Mouse (Mus musculus) brain, embryonic 14.5 days (tissue): Measurements from ENCODE around the gene Ldhc.

ENCODE experiments used
- CTCF ChIP-seq: fragments of 200-500 bp; IDR thresholded peaks from 2 replicates; pipeline ENCODE4 v1.5.1; 2012; ENCODE audit warnings: inconsistent platforms, mild to moderate bottlenecking, moderate library complexity, borderline replicate concordance; ENCODE audit not compliant: insufficient read depth, insufficient read length; ENCODE audit errors: extremely low read depth
- POLR2A ChIP-seq: fragments of 200-500 bp; IDR thresholded peaks from 2 replicates; pipeline ENCODE4 v1.6.1; 2012; ENCODE audit warnings: mild to moderate bottlenecking, inconsistent platforms, borderline replicate concordance; ENCODE audit not compliant: poor library complexity, insufficient read depth, insufficient read length, severe bottlenecking; ENCODE audit errors: extremely low read depth

DNA sequence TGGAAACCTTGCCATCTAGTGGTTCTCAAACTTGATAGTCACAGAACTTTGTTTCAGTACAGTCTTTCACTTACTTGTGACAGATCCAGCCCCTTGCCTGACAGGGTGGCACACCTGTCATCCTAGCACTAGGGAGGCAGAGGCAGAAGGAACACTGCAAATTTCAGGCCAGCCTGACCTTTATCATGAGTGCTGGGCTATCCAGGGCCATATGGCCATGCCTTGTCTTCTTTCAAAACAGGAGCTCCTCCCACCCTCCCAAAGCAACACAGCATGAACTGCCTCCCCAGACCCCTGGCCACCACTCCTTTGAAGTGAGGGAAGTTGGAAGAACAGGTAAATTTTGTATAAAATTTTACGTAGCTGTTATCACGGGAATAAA lies 33.2 kb upstream of the Ldhc start:
- TF ChIP-seq POLR2A (no peak), CTCF (no peak)
